Mouse (Mus musculus) erythroblast, embryonic 14.5 days (primary cell): ENCODE results near the gene Trem1. TPM values are rescaled to one million over a fixed set of nuclear protein-coding genes. Genes with fewer than 3 reads are reported as not detected.

Experiments used
- H3K27me3 ChIP-seq: 2 replicates; pipeline ENCODE4 v1.6.1; 2012; ENCODE audit warnings: inconsistent platforms; ENCODE audit not compliant: control insufficient read depth
- H3K36me3 ChIP-seq: 2 replicates; pipeline ENCODE4 v1.6.1; 2012; ENCODE audit warnings: mild to moderate bottlenecking, inconsistent platforms; ENCODE audit not compliant: control insufficient read depth
- H3K4me1 ChIP-seq: 2 replicates; pipeline ENCODE4 v1.6.1; 2012; ENCODE audit warnings: inconsistent platforms; ENCODE audit not compliant: control insufficient read depth
- H3K4me3 ChIP-seq: replicated peaks from 2 replicates; pipeline ENCODE3; 2012; ENCODE audit warnings: moderate library complexity, mild to moderate bottlenecking, inconsistent platforms
- H3K9me3 ChIP-seq: 2 replicates; pipeline ENCODE4 v1.6.1; 2012; ENCODE audit warnings: low read length, inconsistent platforms, mixed read lengths; ENCODE audit not compliant: control insufficient read depth
- GATA1 ChIP-seq: IDR thresholded peaks from 2 replicates; pipeline ENCODE4 v1.6.1; 2012; ENCODE audit warnings: low read length, inconsistent platforms, mixed read lengths
- TAL1 ChIP-seq: IDR thresholded peaks from 3 replicates; pipeline ENCODE4 v1.6.1; 2012; ENCODE audit warnings: low read length, inconsistent platforms, mixed read lengths
- polyA plus RNA-seq: library from polyadenylated mRNA; stranded (reverse); fragments of >175 nt; gene quantifications from 2 replicates; pipeline ENCODE4 v1.2.3, GENCODE M21; 2012

The Trem1 gene
- polyA plus RNA-seq, 1 experiment, result not detected

- TF ChIP-seq GATA1 (no peak), TAL1 (no peak)
- no peaks in the 10 kb centered on the region for H3K27me3 ChIP-seq
- no peak overlapping the region for H3K4me3 ChIP-seq
- H3K4me1 ChIP-seq, result no peaks in the 10 kb centered on the region
- H3K36me3 ChIP-seq, result no peaks in the 10 kb centered on the region
- no peaks in the 10 kb centered on the region for H3K9me3 ChIP-seq
Measured at GRCm38 (mm10) chr17:48235773-48236370, 3.3 kb downstream of the Trem1 start.

GRCm38 (mm10) chr17:48237621-48238020 is 5.1 kb downstream of the Trem1 start:
- Histone ChIP-seq H3K9me3 (no peaks in the 10 kb centered on the region), H3K4me3 (no peak overlapping the region), H3K36me3 (no peaks in the 10 kb centered on the region), H3K4me1 (no peaks in the 10 kb centered on the region), H3K27me3 (no peaks in the 10 kb centered on the region)
- TF ChIP-seq GATA1 (no peak), TAL1 (no peak)

- Histone ChIP-seq H3K36me3 (no peaks in the 10 kb centered on the region), H3K4me3 (no peak within 1 kb of the TSS), H3K4me1 (no peaks in the 10 kb centered on the region)
Measured at GRCm38 (mm10) chr17:48247221-48247928, 14.8 kb downstream of the Trem1 start, which contains the start of gene Trem3. Gene Trem3 (plus strand): TSS chr17:48247777.

GRCm38 (mm10) chr17:48249039-48249438 is 16.5 kb downstream of the Trem1 start:
- TF ChIP-seq TAL1, result no peak
- no peak for TF ChIP-seq GATA1
- H3K27me3 ChIP-seq, result no peaks in the 10 kb centered on the region
- no peaks in the 10 kb centered on the region for H3K9me3 ChIP-seq
- no peaks in the 10 kb centered on the region for H3K36me3 ChIP-seq
- H3K4me3 ChIP-seq, result no peak overlapping the region
- peaks cover 2% of the 10 kb centered on the region for H3K4me1 ChIP-seq

More at GRCm38 (mm10) chr17:48247221-48247928, 14.8 kb downstream of the Trem1 start, which contains the start of gene Trem3:
- Histone ChIP-seq H3K9me3 (no peaks in the 10 kb centered on the region), H3K27me3 (no peaks in the 10 kb centered on the region)
- TF ChIP-seq GATA1 (no peak), TAL1 (no peak)

- no peaks in the 10 kb centered on the region for H3K27me3 ChIP-seq
- peaks cover 4% of the 10 kb centered on the region for H3K4me1 ChIP-seq
- TF ChIP-seq GATA1, result no peak
- no peak for TF ChIP-seq TAL1
- H3K36me3 ChIP-seq, result no peaks in the 10 kb centered on the region
- H3K4me3 ChIP-seq, result no peak overlapping the region
- H3K9me3 ChIP-seq, result no peaks in the 10 kb centered on the region
Measured at GRCm38 (mm10) chr17:48249501-48249900, 16.9 kb downstream of the Trem1 start.

- H3K9me3 ChIP-seq, result no peaks in the 10 kb centered on the region
- no peaks in the 10 kb centered on the region for H3K36me3 ChIP-seq
- TF ChIP-seq GATA1 (no peak), TAL1 (no peak)
- no peaks in the 10 kb centered on the region for H3K27me3 ChIP-seq
- peaks cover 7% of the 10 kb centered on the region for H3K4me1 ChIP-seq
- no peak overlapping the region for H3K4me3 ChIP-seq
Measured at GRCm38 (mm10) chr17:48250631-48251030, 18.1 kb downstream of the Trem1 start.

- peaks cover 12% of the 10 kb centered on the region for H3K4me1 ChIP-seq
- H3K36me3 ChIP-seq, result no peaks in the 10 kb centered on the region
- H3K27me3 ChIP-seq, result no peaks in the 10 kb centered on the region
- TF ChIP-seq GATA1 (no peak), TAL1 (no peak)
- H3K4me3 ChIP-seq, result no peak overlapping the region
- H3K9me3 ChIP-seq, result 0 out of 2 replicates have a peak, but pooled peaks cover 2% of the 10 kb centered on the region
Measured at GRCm38 (mm10) chr17:48256575-48256974, 24.0 kb downstream of the Trem1 start.

GRCm38 (mm10) chr17:48261868-48262267 is 29.3 kb downstream of the Trem1 start:
- TF ChIP-seq TAL1, result no peak
- TF ChIP-seq GATA1, result no peak
- Histone ChIP-seq H3K4me1 (peaks cover 37% of the 10 kb centered on the region), H3K36me3 (peaks cover 9% of the 10 kb centered on the region), H3K4me3 (no peak overlapping the region), H3K9me3 (0 out of 2 replicates have a peak, but pooled peaks cover 2% of the 10 kb centered on the region), H3K27me3 (no peaks in the 10 kb centered on the region)

- no peak within 1 kb of the TSS for H3K4me3 ChIP-seq
- no peaks in the 10 kb centered on the region for H3K27me3 ChIP-seq
- peaks cover 9% of the 10 kb centered on the region for H3K36me3 ChIP-seq
- TF ChIP-seq GATA1, result no peak
- TF ChIP-seq TAL1, result no peak
- 0 out of 2 replicates have a peak, but pooled peaks cover 2% of the 10 kb centered on the region for H3K9me3 ChIP-seq
- peaks cover 49% of the 10 kb centered on the region for H3K4me1 ChIP-seq
Measured at GRCm38 (mm10) chr17:48263741-48264362, 31.3 kb downstream of the Trem1 start, which contains the start of gene Treml4. Gene Treml4 (plus strand): TSS chr17:48264295.
